Mouse (Mus musculus) heart, postnatal 0 days (tissue): ENCODE measurements at regions not wholly inside any gene's neighbourhood (a gene's known extent, or its start where the extent isn't known, plus 50 kb on each side); places are given as distances from the start of the nearest gene placed in this dataset.

ENCODE experiments used
- CTCF ChIP-seq: IDR thresholded peaks from 2 replicates; pipeline ENCODE4 v1.5.1; 2016; ENCODE audit warnings: antibody characterized with exemption, control low read depth, low read depth
- EP300 ChIP-seq: IDR thresholded peaks from 2 replicates; pipeline ENCODE4 v1.6.1; 2016; ENCODE audit warnings: antibody characterized with exemption, low read depth

GRCm38 (mm10) chr5:133650246-133650645 lies 449.3 kb upstream of the Castor2 start:
- TF ChIP-seq CTCF: no peak
- TF ChIP-seq EP300: no peak
